Mouse (Mus musculus) myocyte (in vitro differentiated cells): ENCODE measurements at regions not wholly inside any gene's neighbourhood (a gene's known extent, or its start where the extent isn't known, plus 50 kb on each side); places are given as distances from the start of the nearest gene placed in this dataset.

Experiments
- H3K27me3 ChIP-seq: one replicate; pipeline ENCODE4 v1.6.1; 2011; ENCODE audit not compliant: control insufficient read depth, insufficient read depth, insufficient read length
- H3K36me3 ChIP-seq: one replicate; pipeline ENCODE4 v1.6.1; 2011; ENCODE audit not compliant: control insufficient read depth, insufficient read depth
- H3K4me2 ChIP-seq: one replicate; pipeline ENCODE4 v1.6.1; 2011; ENCODE audit warnings: low read depth, control low read depth
- H3K4me3 ChIP-seq: one replicate; pipeline ENCODE4 v1.5.1; 2011; ENCODE audit warnings: mild to moderate bottlenecking, control low read depth, moderate library complexity
- H3K79me2 ChIP-seq: one replicate; pipeline ENCODE4 v1.6.1; 2011; ENCODE audit not compliant: control insufficient read depth, insufficient read depth
- H3ac ChIP-seq: one replicate; pipeline ENCODE4 v1.6.1; 2011; ENCODE audit not compliant: control insufficient read depth, insufficient read length
- CEBPB ChIP-seq: IDR thresholded peaks from 2 replicates; pipeline ENCODE4 v1.6.1; 2011; ENCODE audit warnings: mild to moderate bottlenecking, moderate library complexity; ENCODE audit not compliant: poor library complexity, insufficient read depth, severe bottlenecking
- E2F4 ChIP-seq: IDR thresholded peaks from one replicate; pipeline ENCODE4 v1.6.1; 2011; ENCODE audit warnings: mild to moderate bottlenecking, control low read depth, moderate library complexity; ENCODE audit not compliant: insufficient read depth
- MAX ChIP-seq: IDR thresholded peaks from one replicate; pipeline ENCODE4 v1.6.1; 2011; ENCODE audit warnings: low read depth, mild to moderate bottlenecking, control low read depth
- MYOD1 ChIP-seq, 3 experiments: IDR thresholded peaks; one replicate each; pipeline ENCODE4 v1.6.1; 2011; ENCODE audit warnings: control low read depth in 2 of 3, low read depth in 2 of 3, mild to moderate bottlenecking in 2 of 3, moderate library complexity in 1 of 3; ENCODE audit not compliant: insufficient read length in 2 of 3, control insufficient read depth in 1 of 3
- MYOG ChIP-seq, 3 experiments: IDR thresholded peaks; one replicate each; pipeline ENCODE4 v1.6.1; 2011; ENCODE audit warnings: control low read depth in 2 of 3, low read depth in 2 of 3, mild to moderate bottlenecking in 2 of 3; ENCODE audit not compliant: insufficient read length in 2 of 3, control insufficient read depth in 1 of 3, insufficient read depth in 1 of 3
- POLR2A ChIP-seq: IDR thresholded peaks from one replicate; pipeline ENCODE4 v1.6.1; 2011; ENCODE audit warnings: low read depth, mild to moderate bottlenecking, control low read depth, moderate library complexity; ENCODE audit not compliant: insufficient read length
- POLR2AphosphoS2 ChIP-seq: IDR thresholded peaks from one replicate; pipeline ENCODE4 v1.6.1; 2011; ENCODE audit warnings: low read depth, control low read depth; ENCODE audit not compliant: insufficient read length
- REST ChIP-seq: IDR thresholded peaks from one replicate; pipeline ENCODE4 v1.6.1; 2011; ENCODE audit warnings: mild to moderate bottlenecking, control low read depth, moderate library complexity; ENCODE audit not compliant: insufficient read depth, insufficient read length
- SRF ChIP-seq: IDR thresholded peaks from one replicate; pipeline ENCODE4 v1.6.1; 2011; ENCODE audit warnings: low read depth; ENCODE audit not compliant: control insufficient read depth, insufficient read length
- TCF12 ChIP-seq: IDR thresholded peaks from one replicate; pipeline ENCODE4 v1.6.1; 2011; ENCODE audit warnings: mild to moderate bottlenecking, control low read depth; ENCODE audit not compliant: poor library complexity, insufficient read depth, severe bottlenecking
- TCF3 ChIP-seq: IDR thresholded peaks from one replicate; pipeline ENCODE4 v1.6.1; 2011; ENCODE audit warnings: low read depth, control low read depth; ENCODE audit not compliant: insufficient read length
- USF1 ChIP-seq: IDR thresholded peaks from one replicate; pipeline ENCODE4 v1.6.1; 2011; ENCODE audit warnings: low read depth, mild to moderate bottlenecking, control low read depth, moderate library complexity

DNA sequence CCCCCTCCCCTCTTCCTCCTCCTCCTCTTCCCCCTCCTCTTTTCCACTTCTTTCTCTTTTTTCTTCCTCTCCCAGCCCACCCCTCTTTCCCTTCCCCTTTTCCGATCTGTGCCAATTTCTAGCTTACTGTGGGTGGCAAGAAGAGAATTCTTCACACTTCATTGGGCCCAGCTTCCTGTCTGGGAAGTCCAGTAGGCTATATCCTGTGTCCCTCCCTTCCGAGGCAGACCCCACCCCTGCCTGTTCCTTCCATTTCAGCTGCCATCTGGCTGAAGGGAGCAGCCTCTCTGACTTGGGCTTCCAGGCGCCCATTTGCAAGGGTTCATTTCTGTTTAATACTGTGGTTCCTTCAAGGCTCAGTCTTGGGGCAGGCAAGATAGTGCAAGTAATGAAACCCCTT, 86.2 kb upstream of the Mrps10 start:
- Histone ChIP-seq H3K4me2 (no peak overlapping the region), H3K27me3 (no peaks in the 10 kb centered on the region), H3K4me3 (no peak overlapping the region), H3K36me3 (no peaks in the 10 kb centered on the region), H3ac (no peak overlapping the region), H3K79me2 (no peaks in the 10 kb centered on the region)
- no peak for TF ChIP-seq SRF
- no peak for TF ChIP-seq E2F4
- TF ChIP-seq MYOG (IDR thresholded peaks at IDR 0.05; ENCODE audit: control insufficient read depth in 1 of 3, insufficient read depth in 1 of 3, insufficient read length in 2 of 3, low read depth in 2 of 3), result no peak
- no peak for TF ChIP-seq MYOD1 (IDR thresholded peaks at IDR 0.05; ENCODE audit: control insufficient read depth in 1 of 3, insufficient read length in 2 of 3, low read depth in 2 of 3)
- TF ChIP-seq POLR2A, result no peak
- TF ChIP-seq TCF3, result no peak
- TF ChIP-seq MAX, result no peak
- TF ChIP-seq REST, result no peak
- no peak for TF ChIP-seq USF1

DNA sequence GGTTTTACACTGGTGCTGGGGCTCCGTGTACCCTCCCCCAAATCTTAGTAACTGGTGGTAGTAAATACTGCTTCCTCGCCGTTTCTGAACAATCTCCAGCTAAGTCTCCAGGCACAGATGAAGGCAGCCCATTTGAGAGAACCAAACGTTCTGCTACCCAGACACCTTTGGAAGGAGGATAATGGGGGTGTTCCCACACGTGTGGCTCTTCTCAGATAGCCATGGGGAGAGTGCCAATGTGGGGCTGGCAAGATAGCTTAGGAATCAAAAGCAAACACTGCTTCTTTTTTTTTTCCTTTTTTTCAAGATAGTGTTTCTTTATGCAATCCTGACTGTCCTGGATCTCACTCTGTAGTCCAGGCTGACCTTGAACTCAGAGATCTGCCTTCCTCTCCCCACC, 90.8 kb upstream of the Mrps10 start:
- no peaks in the 10 kb centered on the region for H3K36me3 ChIP-seq
- no peak overlapping the region for H3K4me2 ChIP-seq
- H3ac ChIP-seq, result no peak overlapping the region
- no peaks in the 10 kb centered on the region for H3K27me3 ChIP-seq
- no peaks in the 10 kb centered on the region for H3K79me2 ChIP-seq
- no peak overlapping the region for H3K4me3 ChIP-seq
- TF ChIP-seq TCF3, result no peak
- no peak for TF ChIP-seq E2F4

DNA sequence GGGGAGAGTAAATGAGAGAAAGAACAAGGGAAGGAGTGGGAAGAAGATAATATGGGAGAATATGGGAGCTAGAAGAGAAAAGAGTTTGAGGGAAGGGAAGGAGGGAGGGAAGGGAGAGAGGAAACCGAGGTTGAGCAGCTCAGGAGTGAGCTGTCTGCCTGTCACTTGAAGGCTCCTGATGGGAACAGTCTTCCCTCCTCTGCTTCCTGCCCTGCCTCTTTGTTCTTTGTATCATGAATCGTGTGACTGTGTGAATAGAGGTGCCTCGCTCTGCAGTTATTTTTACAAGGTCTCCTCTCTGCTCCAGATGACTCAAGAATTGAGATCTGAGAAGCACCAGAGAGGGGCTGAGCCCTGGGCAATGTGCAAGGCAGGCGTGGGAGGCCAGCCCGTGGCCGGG, 92.0 kb upstream of the Mrps10 start:
- Histone ChIP-seq H3K27me3 (no peaks in the 10 kb centered on the region), H3K4me2 (no peak overlapping the region), H3K36me3 (no peaks in the 10 kb centered on the region), H3K79me2 (no peaks in the 10 kb centered on the region), H3ac (no peak overlapping the region), H3K4me3 (no peak overlapping the region)
- TF ChIP-seq MAX (no peak), E2F4 (no peak), REST (no peak), POLR2A (no peak), TCF3 (no peak), MYOD1 (IDR thresholded peaks at IDR 0.05; ENCODE audit: control insufficient read depth in 1 of 3, insufficient read length in 2 of 3, low read depth in 2 of 3) (no peak), CEBPB (no peak), TCF12 (no peak), SRF (no peak), USF1 (no peak), POLR2AphosphoS2 (no peak), MYOG (IDR thresholded peaks at IDR 0.05; ENCODE audit: control insufficient read depth in 1 of 3, insufficient read depth in 1 of 3, insufficient read length in 2 of 3, low read depth in 2 of 3) (no peak)

DNA sequence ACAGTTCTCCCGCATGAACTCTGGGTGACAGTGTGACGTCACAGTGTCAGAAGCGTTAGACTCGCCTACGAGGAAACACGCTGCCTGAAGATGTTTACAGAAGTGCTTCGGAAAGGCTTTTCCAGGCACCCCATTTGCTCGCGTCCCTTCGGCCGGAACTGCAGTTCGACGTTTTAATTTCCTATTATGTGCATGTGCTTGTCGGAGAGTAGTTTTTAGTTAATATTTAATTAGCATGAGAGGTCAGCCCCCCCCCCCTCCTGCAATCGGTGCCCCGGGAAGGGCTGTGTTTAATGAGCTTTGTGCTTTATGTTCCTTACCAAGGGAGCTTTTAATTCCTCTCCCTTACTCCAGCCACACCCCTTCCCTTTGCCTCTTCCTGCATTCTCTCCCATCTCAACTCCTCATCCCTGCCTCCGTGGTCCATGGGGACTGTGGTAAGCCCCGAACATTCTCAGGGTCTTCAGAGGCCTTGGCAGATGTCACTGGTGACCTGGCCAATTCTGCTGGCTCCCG, 92.8 kb upstream of the Mrps10 start:
- H3K4me3 ChIP-seq, result no peak overlapping the region
- no peaks in the 10 kb centered on the region for H3K27me3 ChIP-seq
- no peak overlapping the region for H3K4me2 ChIP-seq
- no peaks in the 10 kb centered on the region for H3K36me3 ChIP-seq
- H3ac ChIP-seq, result no peak overlapping the region
- H3K79me2 ChIP-seq, result no peaks in the 10 kb centered on the region
- TF ChIP-seq MAX, result no peak

DNA sequence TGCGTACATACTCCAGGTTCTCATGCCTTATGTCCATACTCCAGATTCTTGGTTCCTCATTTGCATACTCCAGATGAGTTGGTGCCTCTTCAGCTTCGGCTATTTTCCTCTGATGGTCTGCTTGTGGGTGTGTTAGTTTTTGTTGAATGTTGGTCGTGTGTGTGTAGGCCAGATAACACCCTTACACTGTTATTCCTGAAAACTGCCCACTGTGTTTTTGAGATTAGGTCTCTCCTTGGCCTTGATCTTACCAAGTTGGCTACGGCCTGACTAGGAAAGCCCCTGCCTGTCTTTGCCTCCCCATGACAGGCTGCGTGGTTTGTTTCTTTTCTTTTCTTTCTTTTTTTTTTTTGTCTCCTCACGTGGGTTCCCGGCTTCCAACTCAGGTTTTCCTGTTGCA, 95.4 kb upstream of the Mrps10 start:
- no peak overlapping the region for H3K4me2 ChIP-seq
- no peak overlapping the region for H3K4me3 ChIP-seq
- no peaks in the 10 kb centered on the region for H3K27me3 ChIP-seq
- no peak for TF ChIP-seq SRF
- no peak for TF ChIP-seq TCF12
- TF ChIP-seq MYOD1 (IDR thresholded peaks at IDR 0.05; ENCODE audit: control insufficient read depth in 1 of 3, insufficient read length in 2 of 3, low read depth in 2 of 3), result no peak
- TF ChIP-seq USF1, result no peak
- no peak for TF ChIP-seq TCF3
- TF ChIP-seq POLR2A, result no peak
- TF ChIP-seq REST, result no peak
- no peak for TF ChIP-seq E2F4
- no peak for TF ChIP-seq MAX
- TF ChIP-seq POLR2AphosphoS2, result no peak
- no peak for TF ChIP-seq MYOG (IDR thresholded peaks at IDR 0.05; ENCODE audit: control insufficient read depth in 1 of 3, insufficient read depth in 1 of 3, insufficient read length in 2 of 3, low read depth in 2 of 3)
- TF ChIP-seq CEBPB, result no peak
- no peaks in the 10 kb centered on the region for H3K36me3 ChIP-seq
- H3ac ChIP-seq, result no peak overlapping the region
- H3K79me2 ChIP-seq, result peaks cover 4% of the 10 kb centered on the region
